Mouse (Mus musculus): ENCODE data around the gene Neurl1b.

GRCm38 (mm10) chr17:26415355-26415865, 781 bp downstream of the Neurl1b start:
- no peak for TF ChIP-seq POLR2A (IDR thresholded peaks at IDR 0.05; ENCODE audit: low read depth, low read length)
- no peak for TF ChIP-seq CTCF (conservative IDR thresholded peaks at IDR 0.05; ENCODE audit: insufficient read depth, insufficient read length, low read depth, low read length)
